Mouse (Mus musculus) heart, embryonic 12.5 days (tissue): ENCODE measurements at regions not wholly inside any gene's neighbourhood (a gene's known extent, or its start where the extent isn't known, plus 50 kb on each side); places are given as distances from the start of the nearest gene placed in this dataset.

Experiments
- ATAC-seq: fragments of 200-750 bp; cut with Nextera tagmentation; 2 replicates; pipeline ENCODE4 v1.8.0; 2017; ENCODE audit warnings: moderate TSS enrichment, moderate library complexity; ENCODE audit not compliant: insufficient number of reproducible peaks, low FRiP score
- H3K27ac ChIP-seq: fragments of 300-500 bp; sonication (generic); 2 replicates; pipeline ENCODE4 v1.5.1; 2016; ENCODE audit warnings: mild to moderate bottlenecking, moderate library complexity; ENCODE audit not compliant: poor library complexity, severe bottlenecking
- H3K27me3 ChIP-seq: fragments of 300-500 bp; sonication (generic); replicated peaks from 2 replicates; pipeline ENCODE4 v1.6.1; 2016; ENCODE audit warnings: mild to moderate bottlenecking, moderate library complexity
- H3K36me3 ChIP-seq: fragments of 300-500 bp; sonication (generic); 2 replicates; pipeline ENCODE4 v1.6.1; 2016; ENCODE audit warnings: mild to moderate bottlenecking, moderate library complexity
- H3K4me1 ChIP-seq: fragments of 300-500 bp; sonication (generic); replicated peaks from 2 replicates; pipeline ENCODE4 v1.6.1; 2016; ENCODE audit warnings: mild to moderate bottlenecking
- H3K4me2 ChIP-seq: fragments of 300-500 bp; sonication (generic); 2 replicates; pipeline ENCODE4 v1.6.1; 2016; ENCODE audit warnings: mild to moderate bottlenecking, moderate library complexity
- H3K4me3 ChIP-seq: fragments of 300-500 bp; sonication (generic); 2 replicates; pipeline ENCODE4 v1.5.1; 2016; ENCODE audit warnings: mild to moderate bottlenecking
- H3K9ac ChIP-seq: fragments of 300-500 bp; sonication (generic); 2 replicates; pipeline ENCODE4 v1.6.1; 2016; ENCODE audit warnings: mild to moderate bottlenecking, moderate library complexity
- H3K9me3 ChIP-seq: fragments of 300-500 bp; sonication (generic); replicated peaks from 2 replicates; pipeline ENCODE4 v1.6.1; 2016; ENCODE audit warnings: mild to moderate bottlenecking, moderate library complexity
- WGBS: fragments of 180-500 bp; shearing (Covaris S2); methylation state at CpG from one replicate; pipeline ENCODE4 v1.1.7; 2016; 5-methylcytosine and 5-hydroxymethylcytosine counted together

- Histone ChIP-seq H3K4me2 (no peak overlapping the region), H3K27ac (no peak overlapping the region), H3K27me3 (no peaks in the 10 kb centered on the region), H3K36me3 (no peaks in the 10 kb centered on the region), H3K9ac (no peak overlapping the region), H3K4me3 (no peak overlapping the region), H3K4me1 (no peaks in the 10 kb centered on the region), H3K9me3 (no peaks in the 10 kb centered on the region)
- 52% methylated on average over 7 of the region's 7 CpGs for WGBS
- no peak for ATAC-seq
These were observed 61.0 kb upstream of the Syt6 start for GRCm38 (mm10) chr3:103514061-103514460.

- Histone ChIP-seq H3K27me3 (no peaks in the 10 kb centered on the region), H3K4me1 (no peaks in the 10 kb centered on the region), H3K4me3 (no peak overlapping the region), H3K9ac (no peak overlapping the region), H3K9me3 (no peaks in the 10 kb centered on the region), H3K4me2 (no peak overlapping the region), H3K36me3 (no peaks in the 10 kb centered on the region), H3K27ac (no peak overlapping the region)
- 55% methylated on average over 5 of the region's 5 CpGs for WGBS
- no peak for ATAC-seq
These were observed 59.1 kb upstream of the Syt6 start for GRCm38 (mm10) chr3:103515946-103516345.

GRCm38 (mm10) chr3:103517376-103518304, 57.4 kb upstream of the Syt6 start:
- no peak for ATAC-seq
- Histone ChIP-seq H3K9ac (no peak overlapping the region), H3K36me3 (no peaks in the 10 kb centered on the region), H3K27ac (no peak overlapping the region), H3K9me3 (no peaks in the 10 kb centered on the region), H3K4me1 (no peaks in the 10 kb centered on the region), H3K4me3 (no peak overlapping the region), H3K27me3 (no peaks in the 10 kb centered on the region), H3K4me2 (no peak overlapping the region)
- WGBS = 72% methylated on average over 8 of the region's 8 CpGs

GRCm38 (mm10) chr3:103518624-103519023, 56.4 kb upstream of the Syt6 start:
- Histone ChIP-seq H3K36me3 (no peaks in the 10 kb centered on the region), H3K4me1 (no peaks in the 10 kb centered on the region), H3K27me3 (no peaks in the 10 kb centered on the region), H3K4me2 (no peak overlapping the region), H3K9ac (no peak overlapping the region), H3K4me3 (no peak overlapping the region), H3K9me3 (no peaks in the 10 kb centered on the region), H3K27ac (no peak overlapping the region)
- WGBS = 72% methylated on average over 2 of the region's 2 CpGs
- ATAC-seq = no peak
